Mouse (Mus musculus) kidney, embryonic 16.5 days (tissue): Measurements from ENCODE around the gene Mypop. TPM values are rescaled to one million over a fixed set of nuclear protein-coding genes. Genes with fewer than 3 reads are reported as not detected.

ENCODE experiments used
- ATAC-seq: fragments of 200-750 bp; cut with Nextera tagmentation; 2 replicates; pipeline ENCODE4 v1.8.0; 2017; ENCODE audit warnings: moderate TSS enrichment; ENCODE audit not compliant: low FRiP score, low TSS enrichment
- H3K27ac ChIP-seq: fragments of 300-500 bp; sonication (generic); 2 replicates; pipeline ENCODE4 v1.5.1; 2014; ENCODE audit warnings: low read length
- H3K27me3 ChIP-seq: fragments of 300-500 bp; sonication (generic); 2 replicates; pipeline ENCODE4 v1.6.1; 2014; ENCODE audit warnings: low read length, control low read depth, mixed read lengths; ENCODE audit not compliant: insufficient read depth
- H3K36me3 ChIP-seq: fragments of 300-500 bp; sonication (generic); 2 replicates; pipeline ENCODE4 v1.6.1; 2014; ENCODE audit warnings: low read length, control low read depth, mixed read lengths; ENCODE audit not compliant: insufficient read depth
- H3K4me1 ChIP-seq: fragments of 300-500 bp; sonication (generic); 2 replicates; pipeline ENCODE4 v1.6.1; 2014; ENCODE audit warnings: low read length, control low read depth, mixed read lengths; ENCODE audit not compliant: insufficient read depth
- H3K4me2 ChIP-seq: fragments of 300-500 bp; sonication (generic); replicated peaks from 2 replicates; pipeline ENCODE4 v1.6.1; 2014; ENCODE audit warnings: low read depth, low read length
- H3K4me3 ChIP-seq: fragments of 300-500 bp; sonication (generic); 2 replicates; pipeline ENCODE4 v1.5.1; 2014; ENCODE audit warnings: mild to moderate bottlenecking, low read length
- H3K9ac ChIP-seq: fragments of 300-500 bp; sonication (generic); replicated peaks from 2 replicates; pipeline ENCODE4 v1.6.1; 2014; ENCODE audit warnings: low read length
- H3K9me3 ChIP-seq: fragments of 300-500 bp; sonication (generic); 2 replicates; pipeline ENCODE4 v1.6.1; 2016; ENCODE audit warnings: low read length, control low read depth
- WGBS: fragments of 180-500 bp; shearing (Covaris S2); extraction: QIAGEN DNeasy Blood & Tissue Kit; methylation state at CpG from one replicate; pipeline ENCODE4 v1.1.7; 2014; 5-methylcytosine and 5-hydroxymethylcytosine counted together
- polyA plus RNA-seq: library from polyadenylated mRNA; unstranded; fragments of >200 nt; fragmentation: Nextera tagmentation; extraction: Ambion mirVana; gene quantifications from 2 replicates; pipeline ENCODE4 v1.2.1, GENCODE M21; 2015

Mypop gene
- polyA plus RNA-seq, 1 experiment from 2014 or later, result 3.3 TPM

DNA sequence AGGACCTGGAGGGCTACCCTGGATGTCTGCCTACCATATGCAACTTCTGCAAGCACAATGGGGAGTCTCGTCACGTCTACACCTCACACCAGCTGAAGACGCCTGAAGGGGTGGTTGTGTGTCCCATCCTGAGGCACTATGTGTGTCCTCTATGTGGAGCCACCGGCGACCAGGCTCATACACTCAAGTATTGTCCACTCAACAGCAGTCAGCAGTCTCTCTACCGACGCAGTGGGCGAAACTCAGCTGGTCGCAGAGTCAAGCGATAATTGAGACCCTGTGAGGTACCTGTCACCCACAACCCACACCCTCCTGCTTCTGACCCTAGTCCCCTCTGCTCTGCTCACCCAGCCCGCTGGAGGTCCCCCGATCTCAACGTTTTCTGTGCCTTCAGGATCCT is 3.3 kb upstream of the Mypop start:
- no peaks in the 10 kb centered on the region for H3K9me3 ChIP-seq
- 75% methylated on average over 13 of the region's 13 CpGs for WGBS
- H3K4me1 ChIP-seq, result peaks cover 22% of the 10 kb centered on the region
- no peak for ATAC-seq
- H3K36me3 ChIP-seq, result no peaks in the 10 kb centered on the region
- no peak overlapping the region for H3K27ac ChIP-seq
- H3K27me3 ChIP-seq, result 0 out of 2 replicates have a peak, but pooled peaks cover 13% of the 10 kb centered on the region
- no peak overlapping the region for H3K9ac ChIP-seq
- H3K4me2 ChIP-seq, result no peak overlapping the region
- H3K4me3 ChIP-seq, result no peak overlapping the region

GRCm38 (mm10) chr7:18988780-18989179 is 2.3 kb upstream of the Mypop start:
- Histone ChIP-seq H3K27me3 (0 out of 2 replicates have a peak, but pooled peaks cover 19% of the 10 kb centered on the region), H3K4me1 (peaks cover 22% of the 10 kb centered on the region), H3K4me3 (no peak overlapping the region), H3K4me2 (no peak overlapping the region), H3K27ac (no peak overlapping the region), H3K9me3 (no peaks in the 10 kb centered on the region), H3K9ac (no peak overlapping the region), H3K36me3 (no peaks in the 10 kb centered on the region)
- ATAC-seq, result no peak
- 68% methylated on average over 6 of the region's 6 CpGs for WGBS

GRCm38 (mm10) chr7:18989995-18990394 is 1.1 kb upstream of the Mypop start:
- Histone ChIP-seq H3K4me1 (peaks cover 22% of the 10 kb centered on the region), H3K27me3 (0 out of 2 replicates have a peak, but pooled peaks cover 19% of the 10 kb centered on the region), H3K27ac (peak overlapping the region; percentile 83), H3K9ac (0 out of 2 replicates have a peak overlapping the region, but pooled peaks have one; percentile 27), H3K9me3 (no peaks in the 10 kb centered on the region), H3K4me2 (peak overlapping the region; percentile 90), H3K4me3 (peak overlapping the region; percentile 58), H3K36me3 (no peaks in the 10 kb centered on the region)
- ATAC-seq, result no peak
- WGBS, result 6% methylated on average over 5 of the region's 5 CpGs

DNA sequence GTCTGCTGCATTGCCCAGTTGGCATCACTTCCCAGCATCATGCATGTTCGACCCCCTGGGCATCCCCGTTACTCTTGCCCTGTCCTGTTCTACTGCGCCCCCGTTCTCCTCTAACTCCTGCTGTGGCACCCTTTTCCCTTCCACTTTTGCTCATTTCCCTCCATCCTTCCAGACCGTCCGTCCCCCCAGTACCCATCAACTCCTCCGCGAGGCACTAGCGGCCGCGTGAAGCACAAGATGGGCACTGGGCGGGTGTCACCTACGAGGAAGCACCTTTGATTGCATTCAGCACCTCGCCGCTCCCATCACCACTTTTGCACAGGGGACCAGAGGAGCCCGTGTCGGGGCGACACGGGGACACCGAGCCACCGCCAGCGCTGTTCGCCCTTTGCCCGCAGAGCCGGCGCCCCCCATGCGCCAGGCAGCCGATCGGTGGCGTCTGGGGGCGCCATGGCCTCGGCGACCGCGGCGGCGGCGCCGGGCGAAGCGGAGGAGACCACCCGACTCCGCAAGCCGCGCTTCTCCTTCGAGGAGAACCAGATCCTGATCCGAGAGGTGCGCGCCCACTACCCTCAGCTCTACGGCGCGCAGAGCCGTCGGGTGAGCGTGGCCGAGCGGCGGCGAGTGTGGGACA is 732 bp downstream of the Mypop start:
- Histone ChIP-seq H3K27me3 (0 out of 2 replicates have a peak, but pooled peaks cover 19% of the 10 kb centered on the region), H3K4me3 (peak overlapping the region; percentile 58), H3K36me3 (0 out of 2 replicates have a peak, but pooled peaks cover under 1% of the 10 kb centered on the region), H3K27ac (no peak overlapping the region), H3K4me2 (peak overlapping the region; percentile 90), H3K9ac (peak overlapping the region; percentile 71), H3K4me1 (peaks cover 22% of the 10 kb centered on the region), H3K9me3 (no peaks in the 10 kb centered on the region)
- under 1% methylated on average over 59 of the region's 59 CpGs for whole genome bisulfite sequencing
- ATAC-seq, result 0 out of 2 replicates have a peak, but pooled peaks have one; percentile 8

DNA sequence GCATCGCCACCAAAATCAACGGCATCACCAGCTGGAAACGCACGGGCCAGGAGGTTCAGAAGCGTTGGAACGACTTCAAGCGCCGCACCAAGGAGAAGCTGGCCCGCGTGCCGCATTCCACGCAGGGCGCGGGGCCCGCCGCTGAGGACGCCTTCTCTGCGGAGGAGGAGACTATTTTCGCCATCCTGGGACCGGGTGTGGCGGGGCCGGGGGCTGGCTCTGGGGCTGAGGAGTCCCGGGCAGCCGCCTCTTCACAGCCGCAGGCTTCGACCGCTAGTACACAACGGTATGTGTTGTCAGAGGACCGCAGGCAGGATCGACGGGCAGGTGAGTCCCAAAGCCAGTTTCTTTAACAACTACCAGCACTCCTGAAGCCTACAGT is 1.2 kb downstream of the Mypop start:
- ATAC-seq, result no peak
- Histone ChIP-seq H3K9ac (peak overlapping the region; percentile 71), H3K27me3 (0 out of 2 replicates have a peak, but pooled peaks cover 19% of the 10 kb centered on the region), H3K4me3 (peak overlapping the region; percentile 58), H3K4me2 (peak overlapping the region; percentile 90), H3K36me3 (0 out of 2 replicates have a peak, but pooled peaks cover 3% of the 10 kb centered on the region), H3K4me1 (peaks cover 22% of the 10 kb centered on the region), H3K9me3 (no peaks in the 10 kb centered on the region), H3K27ac (no peak overlapping the region)
- 2% methylated on average over 31 of the region's 31 CpGs for WGBS

GRCm38 (mm10) chr7:18993036-18993435 is 2.0 kb downstream of the Mypop start:
- Histone ChIP-seq H3K9me3 (no peaks in the 10 kb centered on the region), H3K4me1 (peaks cover 22% of the 10 kb centered on the region), H3K27me3 (0 out of 2 replicates have a peak, but pooled peaks cover 19% of the 10 kb centered on the region), H3K4me3 (peak overlapping the region; percentile 4; the same call in 1 of the 2 replicates), H3K9ac (no peak overlapping the region; the same call in 1 of the 2 replicates), H3K36me3 (0 out of 2 replicates have a peak, but pooled peaks cover 3% of the 10 kb centered on the region), H3K4me2 (peak overlapping the region; percentile 90; the same call in 1 of the 2 replicates), H3K27ac (no peak overlapping the region)
- ATAC-seq, result no peak
- WGBS, result 86% methylated on average over 5 of the region's 5 CpGs

GRCm38 (mm10) chr7:18998835-18999234 is 7.8 kb downstream of the Mypop start:
- Histone ChIP-seq H3K4me1 (peaks cover 22% of the 10 kb centered on the region), H3K9me3 (no peaks in the 10 kb centered on the region), H3K4me2 (no peak overlapping the region), H3K9ac (no peak overlapping the region), H3K36me3 (0 out of 2 replicates have a peak, but pooled peaks cover 3% of the 10 kb centered on the region), H3K4me3 (no peak overlapping the region), H3K27me3 (no peaks in the 10 kb centered on the region), H3K27ac (no peak overlapping the region)
- 44% methylated on average over 9 of the region's 9 CpGs for WGBS
- ATAC-seq, result no peak

DNA sequence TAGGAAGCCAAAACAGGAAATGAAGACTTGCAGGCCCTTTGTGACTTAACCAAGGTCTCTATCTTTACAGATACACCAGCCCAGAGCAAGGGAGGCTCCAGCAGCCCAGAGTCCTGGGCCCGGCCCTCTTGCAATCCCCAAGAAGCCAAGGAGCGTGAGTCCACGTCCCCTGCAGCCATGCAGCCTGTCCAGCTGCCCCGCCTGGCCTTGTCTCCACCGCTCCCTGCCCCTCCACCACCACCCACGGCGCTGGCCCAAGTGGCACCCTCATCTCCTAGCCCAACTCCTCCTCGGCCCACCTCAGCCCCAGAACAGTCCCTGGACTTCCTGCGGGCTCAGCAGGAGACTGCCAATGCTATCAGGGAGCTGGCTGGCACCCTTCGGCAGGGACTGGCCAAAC is 9.4 kb downstream of the Mypop start:
- peak overlapping the region; percentile 51 for H3K4me3 ChIP-seq

GRCm38 (mm10) chr7:19001066-19001806 is 10.2 kb downstream of the Mypop start:
- Histone ChIP-seq H3K27me3 (no peaks in the 10 kb centered on the region), H3K9me3 (no peaks in the 10 kb centered on the region), H3K27ac (peak overlapping the region; percentile 63), H3K4me2 (peak overlapping the region; percentile 69), H3K4me1 (peaks cover 40% of the 10 kb centered on the region), H3K4me3 (peak overlapping the region; percentile 51), H3K9ac (peak overlapping the region; percentile 70), H3K36me3 (peaks cover 15% of the 10 kb centered on the region)
- ATAC-seq, result 0 out of 2 replicates have a peak, but pooled peaks have one; percentile 1
- WGBS, result 19% methylated on average over 18 of the region's 18 CpGs

More for the DNA sequence above, 9.4 kb downstream of the Mypop start:
- peak overlapping the region; percentile 39; the same call in 1 of the 2 replicates for H3K27ac ChIP-seq
- H3K36me3 ChIP-seq, result peaks cover 6% of the 10 kb centered on the region
- peaks cover 32% of the 10 kb centered on the region for H3K4me1 ChIP-seq
- peak overlapping the region; percentile 69 for H3K4me2 ChIP-seq
- no peaks in the 10 kb centered on the region for H3K27me3 ChIP-seq
- WGBS, result 22% methylated on average over 10 of the region's 10 CpGs
- H3K9me3 ChIP-seq, result no peaks in the 10 kb centered on the region
- H3K9ac ChIP-seq, result peak overlapping the region; percentile 70
- ATAC-seq, result no peak
